Mouse (Mus musculus) testis, adult 2 months (tissue): Measurements from ENCODE around the gene Scgb2b2. TPM values are rescaled to one million over a fixed set of nuclear protein-coding genes. Genes with fewer than 3 reads are reported as not detected.

Experiments used
- H3K27ac ChIP-seq: fragments of 200-500 bp; 2 replicates; pipeline ENCODE4 v1.5.1; 2012; ENCODE audit warnings: low read depth, low read length; ENCODE audit not compliant: control insufficient read depth, insufficient read depth
- H3K27me3 ChIP-seq: fragments of 200-500 bp; 2 replicates; pipeline ENCODE4 v1.6.1; 2012; ENCODE audit warnings: mild to moderate bottlenecking, low read length, moderate library complexity; ENCODE audit not compliant: control insufficient read depth, insufficient read depth
- H3K36me3 ChIP-seq: fragments of 200-500 bp; 2 replicates; pipeline ENCODE4 v1.6.1; 2012; ENCODE audit warnings: mild to moderate bottlenecking, low read length; ENCODE audit not compliant: control insufficient read depth, insufficient read depth
- H3K4me1 ChIP-seq: fragments of 200-500 bp; 2 replicates; pipeline ENCODE4 v1.6.1; 2012; ENCODE audit warnings: low read length; ENCODE audit not compliant: control insufficient read depth, insufficient read depth
- H3K4me3 ChIP-seq: fragments of 200-500 bp; 2 replicates; pipeline ENCODE4 v1.5.1; 2012; ENCODE audit warnings: low read depth, mild to moderate bottlenecking, low read length, moderate library complexity, mixed read lengths; ENCODE audit not compliant: control insufficient read depth
- CTCF ChIP-seq: fragments of 200-500 bp; IDR thresholded peaks from 2 replicates; pipeline ENCODE4 v1.5.1; 2012; ENCODE audit warnings: low read depth, mild to moderate bottlenecking, inconsistent platforms, low read length, moderate library complexity; ENCODE audit not compliant: control insufficient read depth, insufficient read depth, insufficient replicate concordance
- POLR2A ChIP-seq: fragments of 200-500 bp; IDR thresholded peaks from 2 replicates; pipeline ENCODE4 v1.6.1; 2012; ENCODE audit warnings: low read depth, mild to moderate bottlenecking, inconsistent platforms, low read length, moderate library complexity; ENCODE audit not compliant: control insufficient read depth
- polyA plus RNA-seq: library from polyadenylated mRNA; depleted of rRNA; stranded (reverse); fragments of >200 nt; gene quantifications from 2 replicates; pipeline ENCODE4 v1.2.3, GENCODE M21; 2012; rRNA removed

Scgb2b2 gene
- polyA plus RNA-seq = not detected in 2 replicates

DNA sequence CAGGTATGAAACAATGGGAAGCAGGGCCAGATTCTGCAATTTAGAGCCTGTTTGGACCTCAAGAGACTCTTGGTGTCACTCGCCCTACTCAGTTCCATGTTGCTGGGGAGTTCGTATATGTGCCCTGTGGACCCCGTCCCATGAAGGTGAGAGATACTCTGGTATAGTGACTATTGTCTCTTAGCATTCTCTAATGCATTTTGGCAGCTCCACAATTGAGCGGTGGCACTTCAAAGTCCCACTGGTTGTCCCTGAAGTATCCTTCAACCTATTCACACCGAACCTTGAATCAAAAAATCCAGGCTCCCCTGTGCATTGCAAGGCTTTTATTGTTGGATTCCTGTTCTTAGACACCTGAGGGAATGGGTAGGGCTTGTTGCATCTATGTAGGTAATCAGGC lies at the start of gene Scgb2b2:
TSS of gene Scgb2b2 (plus strand) at position 301 of the 400 bp plus-strand sequence.
- H3K36me3 ChIP-seq = no peaks in the 10 kb centered on the region
- TF ChIP-seq CTCF = no peak

GRCm38 (mm10) chr7:31291721-31292120 lies 1.4 kb downstream of the Scgb2b2 start, which contains the start of gene Scgb1b2:
Scgb1b2 (minus strand) TSS chr7:31291821.
- Histone ChIP-seq H3K27ac (no peak within 1 kb of the TSS), H3K4me3 (no peak within 1 kb of the TSS), H3K36me3 (no peaks in the 10 kb centered on the region), H3K27me3 (no peaks in the 10 kb centered on the region), H3K4me1 (no peaks in the 10 kb centered on the region)
- TF ChIP-seq POLR2A (no peak), CTCF (no peak)

More for the DNA sequence above, at the start of gene Scgb2b2:
- Histone ChIP-seq H3K27ac (no peak within 1 kb of the TSS), H3K27me3 (no peaks in the 10 kb centered on the region), H3K4me1 (no peaks in the 10 kb centered on the region), H3K4me3 (no peak within 1 kb of the TSS)

Other genes starting within 250 kb of the Scgb2b2 start
- 8.3 and 12.1 TPM in 2 replicates for gene Fxyd5, start 248.0 kb upstream of the Scgb2b2 start, polyA plus RNA-seq
- gene Fxyd7, start 239.0 kb upstream of the Scgb2b2 start, polyA plus RNA-seq = 1.3 and 1.6 TPM in 2 replicates
- 94.7 and 104 TPM in 2 replicates for gene Fxyd1, start 233.3 kb upstream of the Scgb2b2 start, polyA plus RNA-seq
- gene Lgi4, start 231.2 kb upstream of the Scgb2b2 start, polyA plus RNA-seq = 2.0 TPM in 2 replicates
- 0.64 and 6.4 TPM in 2 replicates for gene Fxyd3, start 213.8 kb upstream of the Scgb2b2 start, polyA plus RNA-seq
- gene Hpn, start 175.2 kb upstream of the Scgb2b2 start, polyA plus RNA-seq = 0.73 and 2.1 TPM in 2 replicates
- gene Scn1b, start 163.5 kb upstream of the Scgb2b2 start, polyA plus RNA-seq = 1.4 and 1.8 TPM in 2 replicates
- 35.1 and 35.3 TPM in 2 replicates for gene Gramd1a, start 134.6 kb upstream of the Scgb2b2 start, polyA plus RNA-seq
- gene Scgb1b2, start 1.3 kb downstream of the Scgb2b2 start, polyA plus RNA-seq = not detected in 2 replicates
- not detected in 2 replicates for gene Scgb2b3, start 71.6 kb downstream of the Scgb2b2 start, polyA plus RNA-seq
- gene Scgb1b3, start 85.1 kb downstream of the Scgb2b2 start, polyA plus RNA-seq = not detected in 2 replicates